Mouse (Mus musculus): Measurements from ENCODE around the gene Sirt7. TPM values are rescaled to one million over a fixed set of nuclear protein-coding genes. Genes with fewer than 3 reads are reported as not detected.

The Sirt7 gene
- polyA plus RNA-seq, 1 experiment from 2014 or later = 43.3 TPM

- Histone ChIP-seq H3K27ac (peak overlapping the region; percentile 36; the same call in 1 of the 2 replicates), H3K4me2 (no peak overlapping the region), H3K4me1 (peaks cover 35% of the 10 kb centered on the region), H3K9ac (no peak overlapping the region), H3K9me3 (no peaks in the 10 kb centered on the region), H3K4me3 (replicated peaks) (no peak overlapping the region), H3K27me3 (no peaks in the 10 kb centered on the region), H3K36me3 (replicated peaks) (peaks cover 31% of the 10 kb centered on the region)
- no peak for ATAC-seq (ENCODE audit: low FRiP score)
- WGBS = 89% methylated on average over 3 of the region's 3 CpGs
These were observed 48.6 kb downstream of the Sirt7 start for GRCm38 (mm10) chr11:120576365-120576981.

- H3K36me3 ChIP-seq (replicated peaks) = peaks cover 36% of the 10 kb centered on the region
- no peak for ATAC-seq (ENCODE audit: low FRiP score)
- H3K4me2 ChIP-seq = no peak overlapping the region
- no peak overlapping the region for H3K27ac ChIP-seq
- H3K9me3 ChIP-seq = no peaks in the 10 kb centered on the region
- H3K27me3 ChIP-seq = no peaks in the 10 kb centered on the region
- H3K9ac ChIP-seq = no peak overlapping the region
- H3K4me1 ChIP-seq = peaks cover 40% of the 10 kb centered on the region
- no peak overlapping the region for H3K4me3 ChIP-seq (replicated peaks)
These were observed 49.1 kb downstream of the Sirt7 start for GRCm38 (mm10) chr11:120575940-120576339.

DNA sequence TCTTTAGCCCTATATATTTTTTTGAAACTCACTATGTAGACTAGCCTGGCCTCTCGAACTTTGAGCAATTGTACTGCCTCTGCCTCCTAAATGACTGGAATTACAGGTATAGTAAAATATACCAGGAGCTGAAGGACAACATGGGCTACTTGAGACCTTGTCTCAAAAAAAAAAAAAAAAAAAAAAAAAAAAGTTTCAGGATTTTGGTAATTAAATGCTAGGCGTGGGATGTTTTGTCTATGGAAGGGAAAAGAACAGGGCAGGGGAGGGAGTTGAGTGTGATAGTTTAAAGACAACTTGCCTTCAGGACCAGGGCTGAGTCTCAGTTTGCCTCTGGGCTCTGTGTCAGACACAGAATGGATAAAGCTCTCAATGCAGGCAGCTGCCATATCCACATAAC is 50.0 kb downstream of the Sirt7 start:
- Histone ChIP-seq H3K27ac (no peak overlapping the region), H3K9me3 (no peaks in the 10 kb centered on the region), H3K4me3 (replicated peaks) (no peak overlapping the region), H3K4me1 (peaks cover 37% of the 10 kb centered on the region), H3K4me2 (no peak overlapping the region), H3K27me3 (no peaks in the 10 kb centered on the region), H3K9ac (no peak overlapping the region), H3K36me3 (replicated peaks) (peaks cover 45% of the 10 kb centered on the region)
- no peak for ATAC-seq (ENCODE audit: low FRiP score)
- WGBS = 74% methylated on average over 2 of the region's 2 CpGs

- H3K9ac ChIP-seq = peak overlapping the region; percentile 81
- ATAC-seq (ENCODE audit: low FRiP score) = no peak
- peak overlapping the region; percentile 92 for H3K4me2 ChIP-seq
- no peaks in the 10 kb centered on the region for H3K9me3 ChIP-seq
- no peak overlapping the region for H3K27ac ChIP-seq
- no peaks in the 10 kb centered on the region for H3K27me3 ChIP-seq
- H3K4me1 ChIP-seq = peaks cover 29% of the 10 kb centered on the region
- peak overlapping the region; percentile 97 for H3K4me3 ChIP-seq (replicated peaks)
- WGBS = 43% methylated on average over 5 of the region's 5 CpGs
- peaks cover 46% of the 10 kb centered on the region for H3K36me3 ChIP-seq (replicated peaks)
These were observed 50.8 kb downstream of the Sirt7 start for GRCm38 (mm10) chr11:120574278-120574600.

- Histone ChIP-seq H3K27ac (peak overlapping the region; percentile 92), H3K9ac (peak overlapping the region; percentile 81), H3K9me3 (no peaks in the 10 kb centered on the region), H3K4me2 (peak overlapping the region; percentile 92), H3K4me3 (replicated peaks) (peak overlapping the region; percentile 97), H3K36me3 (replicated peaks) (peaks cover 44% of the 10 kb centered on the region), H3K27me3 (no peaks in the 10 kb centered on the region), H3K4me1 (peaks cover 26% of the 10 kb centered on the region)
- 0 out of 2 replicates have a peak, but pooled peaks have one; percentile 9 for ATAC-seq (ENCODE audit: low FRiP score)
- under 1% methylated on average over 23 of the region's 23 CpGs for WGBS
These were observed 51.3 kb downstream of the Sirt7 start for GRCm38 (mm10) chr11:120573585-120574277.

GRCm38 (mm10) chr11:120572752-120573584 is 52.1 kb downstream of the Sirt7 start, which contains the start of gene P4hb:
Gene P4hb (minus strand): TSS chr11:120573253.
- ATAC-seq (ENCODE audit: low FRiP score) = peak; percentile 97
- H3K27me3 ChIP-seq = no peaks in the 10 kb centered on the region
- under 1% methylated on average over 94 of the region's 94 CpGs for WGBS
- H3K36me3 ChIP-seq (replicated peaks) = peaks cover 44% of the 10 kb centered on the region
- peak within 1 kb of the TSS; percentile 92 for H3K27ac ChIP-seq
- H3K9me3 ChIP-seq = no peaks in the 10 kb centered on the region
- peaks cover 26% of the 10 kb centered on the region for H3K4me1 ChIP-seq
- H3K4me3 ChIP-seq (replicated peaks) = peak within 1 kb of the TSS; percentile 97
- H3K9ac ChIP-seq = peak within 1 kb of the TSS; percentile 97
- peak within 1 kb of the TSS; percentile 92 for H3K4me2 ChIP-seq

- WGBS = 0% methylated on average over 21 of the region's 24 CpGs
- ATAC-seq (ENCODE audit: low FRiP score) = peak; percentile 36
- peaks cover 44% of the 10 kb centered on the region for H3K36me3 ChIP-seq (replicated peaks)
- H3K4me3 ChIP-seq (replicated peaks) = peak overlapping the region; percentile 97
- peak overlapping the region; percentile 92 for H3K27ac ChIP-seq
- H3K27me3 ChIP-seq = no peaks in the 10 kb centered on the region
- no peaks in the 10 kb centered on the region for H3K9me3 ChIP-seq
- H3K4me2 ChIP-seq = peak overlapping the region; percentile 92
- H3K9ac ChIP-seq = peak overlapping the region; percentile 97
- peaks cover 26% of the 10 kb centered on the region for H3K4me1 ChIP-seq
These were observed 52.7 kb downstream of the Sirt7 start for GRCm38 (mm10) chr11:120572417-120572751.

- H3K27ac ChIP-seq = peak overlapping the region; percentile 92
- peak overlapping the region; percentile 97 for H3K9ac ChIP-seq
- peaks cover 26% of the 10 kb centered on the region for H3K4me1 ChIP-seq
- no peak for ATAC-seq (ENCODE audit: low FRiP score)
- no peaks in the 10 kb centered on the region for H3K9me3 ChIP-seq
- no peaks in the 10 kb centered on the region for H3K27me3 ChIP-seq
- H3K4me3 ChIP-seq (replicated peaks) = peak overlapping the region; percentile 97
- peaks cover 44% of the 10 kb centered on the region for H3K36me3 ChIP-seq (replicated peaks)
- WGBS = 16% methylated on average over 11 of the region's 11 CpGs
- H3K4me2 ChIP-seq = peak overlapping the region; percentile 92
These were observed 53.2 kb downstream of the Sirt7 start for GRCm38 (mm10) chr11:120571754-120572416.

GRCm38 (mm10) chr11:120571122-120571521 is 53.9 kb downstream of the Sirt7 start:
- Histone ChIP-seq H3K27ac (no peak overlapping the region), H3K9me3 (no peaks in the 10 kb centered on the region), H3K4me3 (replicated peaks) (peak overlapping the region; percentile 97; the same call in 1 of the 2 replicates), H3K4me2 (peak overlapping the region; percentile 92), H3K27me3 (no peaks in the 10 kb centered on the region), H3K4me1 (peaks cover 26% of the 10 kb centered on the region), H3K36me3 (replicated peaks) (peaks cover 49% of the 10 kb centered on the region), H3K9ac (peak overlapping the region; percentile 97)
- ATAC-seq (ENCODE audit: low FRiP score) = no peak
- 91% methylated on average over 3 of the region's 3 CpGs for WGBS

Small RNA genes lying within 50 kb of the gene (microRNA-seq; reads per million reads assigned to microRNA genes)
- 4.1 reads per million, percentile 14 among the genes with 10 or more reads in this experiment for gene Mir6936

Other genes starting within 250 kb of the Sirt7 start
- 47.3 and 47.4 TPM in 2 replicates for gene Faap100, start 246.5 kb downstream of the Sirt7 start, polyA plus RNA-seq (2016; fragmentation: Nextera tagmentation; extraction: Ambion mirVana)
- 49.2 and 50.8 TPM in 2 replicates for gene Nploc4, start 187.5 kb downstream of the Sirt7 start, polyA plus RNA-seq (2016; fragmentation: Nextera tagmentation; extraction: Ambion mirVana)
- gene Tspan10, start 182.6 kb downstream of the Sirt7 start, polyA plus RNA-seq (2016; fragmentation: Nextera tagmentation; extraction: Ambion mirVana) = 0.18 TPM in 1 of 2 replicates, not detected in the other
- gene Pde6g, start 171.7 kb downstream of the Sirt7 start, polyA plus RNA-seq (2016; fragmentation: Nextera tagmentation; extraction: Ambion mirVana) = 0.17 and 0.38 TPM in 2 replicates
- 8.6 and 10.9 TPM in 2 replicates for gene Oxld1, start 167.2 kb downstream of the Sirt7 start, polyA plus RNA-seq (2016; fragmentation: Nextera tagmentation; extraction: Ambion mirVana)
- gene Ccdc137, start 167.1 kb downstream of the Sirt7 start, polyA plus RNA-seq (2016; fragmentation: Nextera tagmentation; extraction: Ambion mirVana) = 34.5 and 35.4 TPM in 2 replicates
- 48.2 and 50.1 TPM in 2 replicates for gene Arl16, start 157.6 kb downstream of the Sirt7 start, polyA plus RNA-seq (2016; fragmentation: Nextera tagmentation; extraction: Ambion mirVana)
- 130 and 135 TPM in 2 replicates for gene Mrpl12, start 140.6 kb downstream of the Sirt7 start, polyA plus RNA-seq (2016; fragmentation: Nextera tagmentation; extraction: Ambion mirVana)
- 43.4 and 46.0 TPM in 2 replicates for gene Slc25a10, start 133.4 kb downstream of the Sirt7 start, polyA plus RNA-seq (2016; fragmentation: Nextera tagmentation; extraction: Ambion mirVana)
- 0.09 TPM in 1 of 2 replicates, not detected in the other for gene Gcgr, start 94.5 kb downstream of the Sirt7 start, polyA plus RNA-seq (2016; fragmentation: Nextera tagmentation; extraction: Ambion mirVana)
- 209 and 214 TPM in 2 replicates for gene Mcrip1, start 75.5 kb downstream of the Sirt7 start, polyA plus RNA-seq (2016; fragmentation: Nextera tagmentation; extraction: Ambion mirVana)
- not detected in 2 replicates for gene Ppp1r27, start 74.1 kb downstream of the Sirt7 start, polyA plus RNA-seq (2016; fragmentation: Nextera tagmentation; extraction: Ambion mirVana)
- 334 and 362 TPM in 2 replicates for gene P4hb, start 52.0 kb downstream of the Sirt7 start, polyA plus RNA-seq (2016; fragmentation: Nextera tagmentation; extraction: Ambion mirVana)
- gene Arhgdia, start 43.6 kb downstream of the Sirt7 start, polyA plus RNA-seq (2016; fragmentation: Nextera tagmentation; extraction: Ambion mirVana) = 496 and 513 TPM in 2 replicates
- 561 and 697 TPM in 2 replicates for gene Alyref, start 26.9 kb downstream of the Sirt7 start, polyA plus RNA-seq (2016; fragmentation: Nextera tagmentation; extraction: Ambion mirVana)
- 179 and 186 TPM in 2 replicates for gene Anapc11, start 26.8 kb downstream of the Sirt7 start, polyA plus RNA-seq (2016; fragmentation: Nextera tagmentation; extraction: Ambion mirVana)
- gene Npb, start 16.8 kb downstream of the Sirt7 start, polyA plus RNA-seq (2016; fragmentation: Nextera tagmentation; extraction: Ambion mirVana) = 0.40 TPM in 1 of 2 replicates, not detected in the other
- gene Pcyt2, start 7.3 kb downstream of the Sirt7 start, polyA plus RNA-seq (2016; fragmentation: Nextera tagmentation; extraction: Ambion mirVana) = 139 and 142 TPM in 2 replicates
- gene Mafg, start 8.4 kb upstream of the Sirt7 start, polyA plus RNA-seq (2016; fragmentation: Nextera tagmentation; extraction: Ambion mirVana) = 30.9 and 32.9 TPM in 2 replicates
- gene Pycr1, start 18.5 kb upstream of the Sirt7 start, polyA plus RNA-seq (2016; fragmentation: Nextera tagmentation; extraction: Ambion mirVana) = 32.5 and 32.8 TPM in 2 replicates
- not detected in 2 replicates for gene Myadml2, start 22.9 kb upstream of the Sirt7 start, polyA plus RNA-seq (2016; fragmentation: Nextera tagmentation; extraction: Ambion mirVana)
- gene Notum, start 35.9 kb upstream of the Sirt7 start, polyA plus RNA-seq (2016; fragmentation: Nextera tagmentation; extraction: Ambion mirVana) = 0.13 and 0.49 TPM in 2 replicates
- gene Aspscr1, start 47.7 kb upstream of the Sirt7 start, polyA plus RNA-seq (2016; fragmentation: Nextera tagmentation; extraction: Ambion mirVana) = 132 and 145 TPM in 2 replicates
- 125 and 127 TPM in 2 replicates for gene Cenpx, start 88.5 kb upstream of the Sirt7 start, polyA plus RNA-seq (2016; fragmentation: Nextera tagmentation; extraction: Ambion mirVana)
- gene Lrrc45, start 88.7 kb upstream of the Sirt7 start, polyA plus RNA-seq (2016; fragmentation: Nextera tagmentation; extraction: Ambion mirVana) = 73.8 and 74.7 TPM in 2 replicates
- gene Rac3, start 96.2 kb upstream of the Sirt7 start, polyA plus RNA-seq (2016; fragmentation: Nextera tagmentation; extraction: Ambion mirVana) = 48.3 and 48.5 TPM in 2 replicates
- gene Dcxr, start 102.0 kb upstream of the Sirt7 start, polyA plus RNA-seq (2016; fragmentation: Nextera tagmentation; extraction: Ambion mirVana) = 9.1 and 9.2 TPM in 2 replicates
- 0.67 and 0.95 TPM in 2 replicates for gene Cbr2, start 106.9 kb upstream of the Sirt7 start, polyA plus RNA-seq (2016; fragmentation: Nextera tagmentation; extraction: Ambion mirVana)
- 5.2 and 6.1 TPM in 2 replicates for gene Hmga1b, start 137.6 kb upstream of the Sirt7 start, polyA plus RNA-seq (2016; fragmentation: Nextera tagmentation; extraction: Ambion mirVana)
- 58.1 and 63.7 TPM in 2 replicates for gene Rfng, start 159.0 kb upstream of the Sirt7 start, polyA plus RNA-seq (2016; fragmentation: Nextera tagmentation; extraction: Ambion mirVana)
- gene Gps1, start 159.0 kb upstream of the Sirt7 start, polyA plus RNA-seq (2016; fragmentation: Nextera tagmentation; extraction: Ambion mirVana) = 246 and 247 TPM in 2 replicates
- gene Dus1l, start 171.2 kb upstream of the Sirt7 start, polyA plus RNA-seq (2016; fragmentation: Nextera tagmentation; extraction: Ambion mirVana) = 67.9 and 69.6 TPM in 2 replicates
- 118 and 139 TPM in 2 replicates for gene Fasn, start 199.3 kb upstream of the Sirt7 start, polyA plus RNA-seq (2016; fragmentation: Nextera tagmentation; extraction: Ambion mirVana)